Mouse (Mus musculus): ENCODE data around the gene Numb. TPM values are rescaled to one million over a fixed set of nuclear protein-coding genes. Genes with fewer than 3 reads are reported as not detected.
"Not testable (repeated sequence)": the region's sequence is repeated elsewhere in the genome, so short reads cannot be mapped to it uniquely, and the experiment has no call there.

Gene Numb
- polyA plus RNA-seq, 1 experiment from 2014 or later: 30.8 TPM

- Histone ChIP-seq H3K9ac (ENCODE audit: low read length) (no peak overlapping the region), H3K4me3 (ENCODE audit: low read depth, low read length) (no peak overlapping the region), H3K27me3 (ENCODE audit: control insufficient read depth, insufficient read depth, low read length) (no peaks in the 10 kb centered on the region), H3K36me3 (ENCODE audit: control insufficient read depth, insufficient read depth, low read length) (no peaks in the 10 kb centered on the region), H3K4me1 (ENCODE audit: control insufficient read depth, insufficient read depth, low read length) (peaks cover 10% of the 10 kb centered on the region), H3K9me3 (ENCODE audit: control insufficient read depth, low read length) (no peaks in the 10 kb centered on the region), H3K27ac (ENCODE audit: low read depth, low read length) (no peak overlapping the region), H3K4me2 (ENCODE audit: low read depth) (no peak overlapping the region)
- DNase-seq (ENCODE audit: low spot score): no peak
- no peak for ATAC-seq (ENCODE audit: insufficient read depth, low FRiP score, low TSS enrichment)
- 89% methylated on average over 4 of the region's 4 CpGs for WGBS
These were observed 27.3 kb upstream of the Numb start for GRCm38 (mm10) chr12:83949043-83949442.

- WGBS: 93% methylated on average over 8 of the region's 8 CpGs
- Histone ChIP-seq H3K4me2 (ENCODE audit: low read depth) (no peak overlapping the region), H3K36me3 (ENCODE audit: control insufficient read depth, insufficient read depth, low read length) (no peaks in the 10 kb centered on the region), H3K27me3 (ENCODE audit: control insufficient read depth, insufficient read depth, low read length) (no peaks in the 10 kb centered on the region), H3K9ac (ENCODE audit: low read length) (no peak overlapping the region), H3K9me3 (ENCODE audit: control insufficient read depth, low read length) (no peaks in the 10 kb centered on the region), H3K4me1 (ENCODE audit: control insufficient read depth, insufficient read depth, low read length) (peaks cover 10% of the 10 kb centered on the region), H3K27ac (ENCODE audit: low read depth, low read length) (no peak overlapping the region), H3K4me3 (ENCODE audit: low read depth, low read length) (no peak overlapping the region)
- ATAC-seq (ENCODE audit: insufficient read depth, low FRiP score, low TSS enrichment): no peak
- DNase-seq (ENCODE audit: low spot score): no peak
These were observed 25.6 kb upstream of the Numb start for GRCm38 (mm10) chr12:83947260-83947811.

- Histone ChIP-seq H3K9me3 (ENCODE audit: control insufficient read depth, low read length) (no peaks in the 10 kb centered on the region), H3K4me2 (ENCODE audit: low read depth) (no peak overlapping the region), H3K27me3 (ENCODE audit: control insufficient read depth, insufficient read depth, low read length) (no peaks in the 10 kb centered on the region), H3K9ac (ENCODE audit: low read length) (no peak overlapping the region), H3K27ac (ENCODE audit: low read depth, low read length) (no peak overlapping the region), H3K36me3 (ENCODE audit: control insufficient read depth, insufficient read depth, low read length) (no peaks in the 10 kb centered on the region), H3K4me3 (ENCODE audit: low read depth, low read length) (no peak overlapping the region), H3K4me1 (ENCODE audit: control insufficient read depth, insufficient read depth, low read length) (no peaks in the 10 kb centered on the region)
- 80% methylated on average over 3 of the region's 3 CpGs for WGBS
- no peak for DNase-seq (ENCODE audit: low spot score)
- no peak for ATAC-seq (ENCODE audit: insufficient read depth, low FRiP score, low TSS enrichment)
These were observed 20.2 kb upstream of the Numb start for GRCm38 (mm10) chr12:83941938-83942337.

GRCm38 (mm10) chr12:83940031-83940430, 18.3 kb upstream of the Numb start:
- DNase-seq (ENCODE audit: low spot score) (no peak), ATAC-seq (ENCODE audit: insufficient read depth, low FRiP score, low TSS enrichment) (no peak)
- no peak overlapping the region for H3K4me2 ChIP-seq (ENCODE audit: low read depth)
- no peak overlapping the region for H3K4me3 ChIP-seq (ENCODE audit: low read depth, low read length)
- no peaks in the 10 kb centered on the region for H3K27me3 ChIP-seq (ENCODE audit: control insufficient read depth, insufficient read depth, low read length)
- H3K9me3 ChIP-seq (ENCODE audit: control insufficient read depth, low read length): no peaks in the 10 kb centered on the region
- H3K27ac ChIP-seq (ENCODE audit: low read depth, low read length): no peak overlapping the region
- H3K4me1 ChIP-seq (ENCODE audit: control insufficient read depth, insufficient read depth, low read length): no peaks in the 10 kb centered on the region
- H3K36me3 ChIP-seq (ENCODE audit: control insufficient read depth, insufficient read depth, low read length): no peaks in the 10 kb centered on the region
- H3K9ac ChIP-seq (ENCODE audit: low read length): no peak overlapping the region
- 78% methylated on average over 4 of the region's 4 CpGs for WGBS

GRCm38 (mm10) chr12:83939332-83939731, 17.6 kb upstream of the Numb start:
- DNase-seq (ENCODE audit: low spot score) (no peak), ATAC-seq (ENCODE audit: insufficient read depth, low FRiP score, low TSS enrichment) (no peak)
- WGBS: 82% methylated on average over 2 of the region's 2 CpGs
- H3K4me1 ChIP-seq (ENCODE audit: control insufficient read depth, insufficient read depth, low read length): no peaks in the 10 kb centered on the region
- no peak overlapping the region for H3K9ac ChIP-seq (ENCODE audit: low read length)
- H3K4me3 ChIP-seq (ENCODE audit: low read depth, low read length): no peak overlapping the region
- H3K9me3 ChIP-seq (ENCODE audit: control insufficient read depth, low read length): no peaks in the 10 kb centered on the region
- H3K4me2 ChIP-seq (ENCODE audit: low read depth): no peak overlapping the region
- no peaks in the 10 kb centered on the region for H3K27me3 ChIP-seq (ENCODE audit: control insufficient read depth, insufficient read depth, low read length)
- H3K27ac ChIP-seq (ENCODE audit: low read depth, low read length): no peak overlapping the region
- H3K36me3 ChIP-seq (ENCODE audit: control insufficient read depth, insufficient read depth, low read length): no peaks in the 10 kb centered on the region

- H3K9ac ChIP-seq (ENCODE audit: low read length); DNase-seq (ENCODE audit: low spot score); H3K27ac ChIP-seq (ENCODE audit: low read depth, low read length); H3K9me3 ChIP-seq (ENCODE audit: control insufficient read depth, low read length); H3K4me1 ChIP-seq (ENCODE audit: control insufficient read depth, insufficient read depth, low read length); H3K4me2 ChIP-seq (ENCODE audit: low read depth); H3K4me3 ChIP-seq (ENCODE audit: low read depth, low read length); H3K36me3 ChIP-seq (ENCODE audit: control insufficient read depth, insufficient read depth, low read length); H3K27me3 ChIP-seq (ENCODE audit: control insufficient read depth, insufficient read depth, low read length); ATAC-seq (ENCODE audit: insufficient read depth, low FRiP score, low TSS enrichment): not testable (repeated sequence)
- WGBS: 38% methylated on average over 1 of the region's 1 CpGs
These were observed 16.9 kb upstream of the Numb start for GRCm38 (mm10) chr12:83938592-83938991.

- WGBS: 74% methylated on average over 10 of the region's 10 CpGs
- DNase-seq (ENCODE audit: low spot score): no peak
These were observed 15.9 kb upstream of the Numb start for GRCm38 (mm10) chr12:83937600-83937999.

GRCm38 (mm10) chr12:83929186-83929804, 7.6 kb upstream of the Numb start:
- H3K4me1 ChIP-seq (ENCODE audit: control insufficient read depth, insufficient read depth, low read length): no peaks in the 10 kb centered on the region
- H3K9ac ChIP-seq (ENCODE audit: low read length): no peak overlapping the region
- H3K4me3 ChIP-seq (ENCODE audit: low read depth, low read length): no peak overlapping the region
- 47% methylated on average over 2 of the region's 2 CpGs for WGBS
- H3K36me3 ChIP-seq (ENCODE audit: control insufficient read depth, insufficient read depth, low read length): no peaks in the 10 kb centered on the region
- no peaks in the 10 kb centered on the region for H3K27me3 ChIP-seq (ENCODE audit: control insufficient read depth, insufficient read depth, low read length)
- H3K27ac ChIP-seq (ENCODE audit: low read depth, low read length): no peak overlapping the region
- H3K4me2 ChIP-seq (ENCODE audit: low read depth): no peak overlapping the region
- no peaks in the 10 kb centered on the region for H3K9me3 ChIP-seq (ENCODE audit: control insufficient read depth, low read length)
- DNase-seq (ENCODE audit: low spot score): no peak
- ATAC-seq (ENCODE audit: insufficient read depth, low FRiP score, low TSS enrichment): no peak

More at GRCm38 (mm10) chr12:83937600-83937999, 15.9 kb upstream of the Numb start:
- no peak overlapping the region for H3K9ac ChIP-seq (ENCODE audit: low read length)
- H3K4me3 ChIP-seq (ENCODE audit: low read depth, low read length): no peak overlapping the region
- no peaks in the 10 kb centered on the region for H3K27me3 ChIP-seq (ENCODE audit: control insufficient read depth, insufficient read depth, low read length)
- H3K9me3 ChIP-seq (ENCODE audit: control insufficient read depth, low read length): no peaks in the 10 kb centered on the region
- H3K36me3 ChIP-seq (ENCODE audit: control insufficient read depth, insufficient read depth, low read length): no peaks in the 10 kb centered on the region
- ATAC-seq (ENCODE audit: insufficient read depth, low FRiP score, low TSS enrichment): no peak
- H3K4me2 ChIP-seq (ENCODE audit: low read depth): no peak overlapping the region
- H3K4me1 ChIP-seq (ENCODE audit: control insufficient read depth, insufficient read depth, low read length): no peaks in the 10 kb centered on the region
- no peak overlapping the region for H3K27ac ChIP-seq (ENCODE audit: low read depth, low read length)

GRCm38 (mm10) chr12:83927747-83928146, 6.0 kb upstream of the Numb start:
- no peaks in the 10 kb centered on the region for H3K36me3 ChIP-seq (ENCODE audit: control insufficient read depth, insufficient read depth, low read length)
- H3K4me1 ChIP-seq (ENCODE audit: control insufficient read depth, insufficient read depth, low read length): no peaks in the 10 kb centered on the region
- no peak overlapping the region for H3K4me3 ChIP-seq (ENCODE audit: low read depth, low read length)
- H3K9me3 ChIP-seq (ENCODE audit: control insufficient read depth, low read length): no peaks in the 10 kb centered on the region
- H3K9ac ChIP-seq (ENCODE audit: low read length): no peak overlapping the region
- no peak overlapping the region for H3K27ac ChIP-seq (ENCODE audit: low read depth, low read length)
- DNase-seq (ENCODE audit: low spot score) (no peak), ATAC-seq (ENCODE audit: insufficient read depth, low FRiP score, low TSS enrichment) (no peak)
- WGBS: 90% methylated on average over 4 of the region's 4 CpGs
- H3K4me2 ChIP-seq (ENCODE audit: low read depth): no peak overlapping the region
- no peaks in the 10 kb centered on the region for H3K27me3 ChIP-seq (ENCODE audit: control insufficient read depth, insufficient read depth, low read length)
